Mouse (Mus musculus) frontal cortex, postnatal 25 days (tissue): ENCODE data around the gene Crabp2.

ENCODE experiments used
- DNase-seq, 2 experiments: peaks; one replicate each; pipeline ENCODE4 v3.0.0; 2022; ENCODE audit warnings: low spot score in 2 of 2

The Crabp2 gene

DNA sequence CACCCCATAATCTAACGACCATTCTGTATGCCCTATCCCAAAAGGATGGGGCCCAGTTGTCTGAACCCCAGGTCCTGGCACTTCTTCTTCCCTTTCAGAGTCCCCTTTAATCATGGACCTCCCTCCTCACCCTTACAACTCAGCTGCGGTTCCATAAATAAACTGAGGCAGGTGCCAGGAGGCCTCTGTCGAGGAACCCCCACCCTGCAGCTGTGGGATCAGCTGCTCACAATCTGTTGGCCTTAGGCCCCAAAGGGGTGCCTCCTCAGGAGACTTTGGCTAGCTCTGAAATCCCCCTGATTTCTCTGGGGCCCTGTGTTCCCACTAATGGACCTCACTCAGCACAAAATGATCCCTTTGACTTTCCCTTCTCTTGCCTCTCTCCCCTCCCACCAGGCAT lies 35.6 kb downstream of the Crabp2 start:
- no peak for DNase-seq

DNA sequence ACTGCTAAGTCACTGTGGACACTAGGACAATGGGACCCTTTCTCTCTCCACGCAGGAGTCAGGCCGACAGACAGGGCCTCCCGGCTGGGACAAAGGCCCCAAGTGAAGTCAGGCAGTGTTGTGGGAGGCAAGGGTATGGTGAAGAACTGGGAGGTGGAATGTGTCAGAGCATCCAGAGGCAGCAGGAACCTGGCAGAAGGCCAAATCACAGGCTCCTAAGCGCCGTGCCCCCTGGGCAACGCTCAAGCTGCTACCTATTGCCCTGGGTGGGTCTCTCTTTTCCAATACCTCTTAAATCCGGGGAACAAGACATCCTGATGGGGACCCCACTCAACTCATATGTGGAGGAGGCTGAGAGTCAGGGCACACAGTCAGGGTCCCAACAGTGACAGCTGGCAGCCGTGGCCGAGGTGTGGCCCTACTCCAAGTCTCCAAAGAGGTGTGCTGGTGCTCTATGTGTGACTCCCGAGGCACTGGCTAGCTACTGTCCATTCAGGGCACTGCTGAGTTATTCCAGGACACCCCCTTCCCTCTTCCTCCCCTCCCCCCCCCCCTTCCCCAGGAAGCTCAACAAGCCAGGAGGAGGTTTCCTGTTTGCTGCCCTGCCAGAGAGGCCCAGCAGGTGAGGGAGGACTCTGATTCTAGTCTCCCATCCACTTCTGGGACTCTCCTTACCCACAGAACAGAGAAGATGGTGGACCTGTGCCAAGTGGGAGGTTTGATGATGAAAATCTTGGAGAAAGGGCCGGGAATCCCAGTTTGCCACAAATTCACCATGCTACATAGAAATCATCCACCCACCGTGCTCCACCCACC lies 37.2 kb downstream of the Crabp2 start:
- DNase-seq: no peak

DNA sequence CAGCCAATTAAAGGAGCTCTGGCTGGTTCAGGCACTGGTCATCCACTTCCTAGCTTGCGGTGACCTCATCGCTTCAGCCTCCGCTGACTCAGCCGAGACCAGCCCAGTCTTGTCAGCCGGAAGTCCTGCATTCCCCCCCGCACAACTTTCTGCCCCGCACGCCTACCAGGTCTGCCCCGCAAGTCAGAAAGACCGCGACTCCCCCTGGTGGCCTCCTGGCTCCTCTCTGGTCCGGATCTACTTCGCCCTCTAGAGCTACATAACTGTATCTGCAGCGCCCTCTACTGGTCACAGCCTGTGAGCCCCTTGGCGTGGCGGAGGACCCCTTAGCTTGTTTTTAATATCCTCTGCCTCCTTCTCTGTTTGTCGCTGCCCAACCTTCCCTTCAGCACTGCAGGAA lies 38.4 kb downstream of the Crabp2 start:
- peak; percentile 91 to 92 for DNase-seq

DNA sequence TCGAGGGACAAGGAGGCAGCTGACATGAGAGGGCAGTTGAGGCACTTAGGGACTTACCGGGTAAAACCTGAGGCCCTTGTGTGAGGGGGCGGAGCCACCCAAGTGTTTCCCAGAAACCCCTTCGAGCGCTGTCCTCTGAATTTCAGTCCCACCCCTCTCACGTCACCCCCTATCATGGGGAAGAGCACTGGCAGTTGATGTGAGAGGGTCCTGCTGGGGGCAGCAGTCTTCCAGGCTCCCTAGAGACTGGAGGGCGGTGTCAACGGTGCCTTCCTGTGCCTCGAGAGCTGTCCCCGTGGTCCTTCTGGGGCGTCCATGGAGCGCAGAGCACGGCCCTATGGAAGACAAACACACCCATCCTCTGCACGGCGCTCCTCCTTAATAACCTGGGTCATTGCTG lies 39.2 kb downstream of the Crabp2 start:
- no peak for DNase-seq

DNA sequence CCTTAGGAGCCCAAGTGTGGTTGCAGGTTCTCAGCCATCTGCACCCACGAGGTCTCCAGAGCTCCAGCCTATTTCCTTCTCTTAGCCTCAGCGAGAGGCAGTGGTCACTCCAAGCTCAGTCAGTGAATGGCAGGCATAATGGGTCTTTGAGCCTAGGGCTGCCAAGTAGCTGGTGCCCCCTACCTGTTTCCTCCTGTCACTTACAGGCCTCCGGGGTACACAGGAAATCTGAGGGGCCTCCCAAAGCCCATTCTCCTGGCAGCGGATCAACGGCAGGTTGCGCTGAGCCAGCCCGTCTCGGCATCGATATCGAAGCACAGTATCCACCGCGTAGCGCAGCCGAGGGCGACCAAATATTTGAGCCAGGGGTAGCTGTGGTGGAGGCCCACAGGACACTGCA lies 39.6 kb downstream of the Crabp2 start:
- DNase-seq: no peak

DNA sequence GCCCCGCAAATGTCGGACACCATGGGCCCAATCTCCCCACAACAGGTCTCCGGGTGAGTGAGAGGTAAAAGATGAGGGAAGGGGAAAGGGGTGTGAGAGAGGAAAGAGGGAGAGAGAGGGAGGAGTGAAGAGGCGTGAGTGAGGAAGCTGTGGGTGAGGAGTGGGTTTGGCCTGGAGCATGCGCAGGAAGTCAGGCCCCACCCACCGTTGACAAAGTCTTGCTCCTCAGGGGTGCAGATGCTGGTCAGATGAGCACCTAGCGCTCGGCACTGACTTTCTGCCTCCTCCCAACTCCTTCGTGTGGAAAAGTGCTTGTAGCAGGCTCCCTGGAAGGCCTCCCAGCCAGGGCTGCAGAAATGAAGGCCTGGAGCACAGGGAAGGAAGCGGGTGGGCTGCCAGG lies 41.5 kb downstream of the Crabp2 start:
- DNase-seq: no peak

DNA sequence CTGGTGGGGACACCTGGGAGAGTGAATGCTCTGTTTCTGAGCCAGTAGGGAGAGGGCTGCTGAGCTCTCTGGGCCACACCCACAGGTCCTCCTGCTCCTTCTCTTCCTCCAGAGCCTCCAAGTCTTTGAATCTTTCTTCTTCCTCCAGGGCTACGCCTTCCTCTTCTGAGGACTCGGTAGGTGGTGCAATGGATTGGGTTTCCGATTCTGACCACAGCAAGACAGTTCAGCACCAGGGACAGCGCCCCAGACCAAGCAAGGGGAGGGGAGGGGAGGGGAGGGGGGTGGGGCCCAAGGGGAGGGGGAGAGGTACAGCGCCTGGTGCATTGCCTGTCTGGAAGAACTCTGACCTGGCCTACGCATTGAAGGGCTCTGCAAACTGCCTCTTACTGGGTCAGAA lies 45.0 kb downstream of the Crabp2 start:
- no peak for DNase-seq

DNA sequence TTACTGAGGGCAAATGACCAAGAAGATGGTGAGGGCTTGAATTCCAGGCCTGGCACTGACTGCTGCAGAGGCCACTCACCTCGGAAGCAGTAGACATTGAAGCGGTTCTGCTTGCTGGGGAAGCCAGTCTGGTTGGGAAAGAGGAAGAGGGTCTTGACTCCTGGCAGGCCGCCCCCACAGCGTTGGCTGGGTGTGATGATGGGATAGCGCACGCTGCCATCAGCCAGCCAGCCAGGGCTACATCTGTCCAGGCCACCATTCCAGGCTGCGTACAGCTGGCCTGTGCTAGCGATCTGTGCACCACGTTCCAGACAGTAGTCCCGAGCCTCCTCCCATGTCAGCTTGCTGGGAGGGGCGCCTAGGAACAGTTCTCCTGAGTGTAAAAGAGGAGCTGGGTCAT lies 46.9 kb downstream of the Crabp2 start:
- DNase-seq: no peak

DNA sequence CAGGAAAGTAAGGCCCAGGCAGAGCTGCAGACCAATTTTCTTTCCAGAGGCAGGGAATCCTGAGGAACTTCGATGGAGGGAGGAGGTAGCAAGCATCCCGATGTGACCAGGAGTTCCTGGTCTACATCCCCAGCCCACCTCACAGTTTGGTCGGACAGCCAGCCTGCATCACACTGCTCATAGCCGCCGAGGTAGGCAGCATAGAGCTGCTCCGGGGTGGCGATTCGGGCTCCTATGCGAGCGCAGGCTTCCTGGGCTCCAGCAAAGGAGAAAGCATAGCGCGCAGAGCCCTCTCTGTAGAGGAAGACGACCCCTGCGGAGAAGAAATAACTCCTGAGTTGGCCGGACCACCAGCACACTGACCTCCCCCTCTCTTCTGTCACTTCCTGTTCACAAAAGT lies 47.9 kb downstream of the Crabp2 start:
- no peak for DNase-seq

DNA sequence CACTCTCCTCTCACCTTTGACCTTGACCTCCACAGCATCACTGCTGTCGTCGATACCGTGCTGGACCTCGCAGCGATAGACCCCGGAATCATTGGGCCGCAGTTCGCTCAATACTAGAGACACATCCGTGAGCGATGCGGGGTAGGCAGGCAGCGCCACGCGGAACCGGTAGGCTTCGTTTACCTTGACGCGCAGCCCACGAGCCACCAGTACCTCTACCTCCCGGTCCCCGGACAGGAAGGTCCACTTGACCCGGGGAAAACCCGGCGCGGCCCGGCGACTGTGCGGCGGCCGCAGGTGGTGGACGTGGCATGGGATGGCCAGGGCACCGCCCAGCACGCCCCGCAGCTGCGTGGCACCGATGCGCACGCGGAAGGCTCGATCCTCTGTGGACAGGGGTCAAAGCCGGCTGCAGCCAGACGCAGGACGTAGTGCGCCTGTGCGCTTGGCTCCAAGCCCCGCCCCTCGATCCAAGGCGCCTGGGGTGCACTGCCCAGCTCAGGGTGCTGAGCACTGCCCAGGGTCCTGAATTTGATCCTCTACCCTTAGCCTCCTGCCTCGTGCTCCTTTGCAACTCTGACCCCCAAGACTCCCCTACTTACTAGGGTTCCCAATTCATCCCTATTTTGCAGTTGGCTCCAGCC lies 48.6 kb downstream of the Crabp2 start:
- no peak for DNase-seq

DNA sequence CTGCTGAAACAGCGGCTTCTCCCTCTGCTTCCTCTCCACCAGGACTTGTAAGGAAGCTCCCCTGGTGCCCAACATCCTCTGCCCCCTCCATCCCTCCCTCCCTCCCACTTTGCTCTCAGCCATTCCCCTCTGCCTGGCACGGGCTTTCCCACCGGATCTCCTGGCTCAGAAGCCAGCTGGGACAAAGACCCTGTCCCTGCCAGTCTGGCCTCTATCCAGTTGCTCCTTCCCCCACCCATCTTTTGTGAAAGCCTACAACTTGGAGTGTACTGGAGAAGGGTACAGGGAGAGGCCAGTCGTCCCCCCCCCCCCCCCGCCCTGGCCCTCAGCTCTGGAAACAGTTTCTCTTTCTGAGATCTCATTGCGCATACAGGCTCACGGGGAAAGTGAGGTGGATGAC lies 50.3 kb downstream of the Crabp2 start:
- no peak for DNase-seq

DNA sequence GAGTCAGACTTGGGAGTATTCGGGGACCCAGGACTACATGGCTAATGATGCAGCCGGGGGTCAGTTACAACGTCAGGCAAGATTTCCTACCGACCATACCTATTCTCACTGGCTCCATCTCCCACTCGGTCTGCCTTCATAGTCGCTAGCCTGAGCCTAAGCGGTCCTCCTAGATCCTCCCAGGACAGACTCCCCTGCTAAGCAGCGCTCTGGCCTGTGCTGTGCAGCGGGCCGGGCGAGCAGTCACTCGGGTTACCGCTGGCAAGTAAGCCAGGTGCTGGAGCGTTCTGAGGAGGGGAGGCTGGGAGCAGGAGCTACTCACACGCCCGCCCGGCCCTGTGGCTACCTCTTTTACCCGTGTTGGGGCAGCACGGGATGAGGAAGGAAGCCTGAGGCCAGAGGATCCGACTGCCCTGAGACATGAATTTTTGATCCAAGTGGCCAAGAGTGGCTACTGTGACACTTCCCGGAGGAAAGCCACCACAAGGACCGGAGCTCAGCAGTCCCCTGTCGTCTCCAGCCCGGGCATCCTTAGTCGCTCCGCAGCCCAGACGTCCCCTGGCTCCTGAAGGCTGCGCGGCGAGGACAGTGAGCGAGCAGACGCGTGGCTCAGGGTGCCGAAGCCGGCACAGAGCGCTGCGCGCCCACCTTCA lies 50.9 kb downstream of the Crabp2 start:
- DNase-seq: no peak

DNA sequence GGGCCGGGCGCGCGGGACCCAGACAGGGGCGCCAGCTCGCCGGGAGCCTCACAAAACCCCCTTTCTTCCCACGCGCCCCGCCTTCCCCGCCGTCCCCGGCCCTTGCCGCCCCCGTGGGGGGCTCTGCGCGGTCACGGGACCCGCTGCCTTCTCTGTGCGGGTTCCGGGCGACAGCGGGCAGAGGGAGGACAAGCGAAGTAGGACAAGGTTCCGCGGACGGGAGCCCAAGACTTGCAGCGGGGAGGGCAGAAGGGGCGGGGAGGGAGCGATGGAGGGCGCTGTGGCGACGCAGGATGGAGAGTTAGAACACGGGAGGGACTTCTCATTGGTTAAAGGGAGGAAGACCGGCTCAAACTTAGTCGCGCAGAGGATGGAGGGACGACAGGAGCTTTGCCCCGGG lies 51.7 kb downstream of the Crabp2 start, which contains the start of gene Bcan:
TSS of gene Bcan (minus strand) at position 50 of the 400 bp plus-strand sequence.
- DNase-seq: no peak

DNA sequence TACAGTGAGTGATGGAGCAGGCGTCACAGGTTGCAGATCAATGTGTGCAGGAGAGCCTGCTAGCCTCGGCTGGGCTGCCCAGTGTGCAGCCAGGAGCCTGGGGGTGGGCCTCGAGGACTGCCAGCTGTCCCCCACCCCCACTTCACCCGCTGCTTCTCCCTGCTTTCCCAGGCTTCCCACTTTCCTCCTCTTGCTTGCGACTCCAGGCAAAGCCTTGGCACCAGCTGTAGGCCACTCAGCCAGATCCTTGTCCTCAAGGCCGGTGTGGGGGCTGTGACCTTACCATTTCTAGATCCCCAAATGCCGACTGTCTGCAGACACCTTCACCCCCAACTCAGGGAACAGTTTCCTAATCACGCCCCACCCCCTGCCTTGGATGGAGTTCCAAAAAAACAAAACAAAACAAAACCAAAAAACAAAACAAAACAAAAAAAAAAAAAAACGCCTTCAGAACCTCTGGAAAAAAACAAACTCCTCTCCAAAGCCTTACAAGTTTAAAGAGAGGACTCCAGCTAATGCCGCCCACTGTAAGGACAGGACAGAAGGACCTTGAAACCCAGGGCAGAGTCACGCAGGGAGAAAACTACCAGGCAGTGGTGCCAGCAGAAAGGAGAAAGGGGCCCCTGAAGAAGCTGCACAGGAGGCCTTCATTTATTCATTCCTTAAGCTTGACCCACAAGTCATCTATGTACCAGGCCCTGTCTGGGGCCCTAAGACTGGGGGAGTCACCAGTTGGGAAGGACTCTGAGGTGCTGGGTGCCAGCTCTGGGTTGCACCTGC lies 52.5 kb downstream of the Crabp2 start:
- no peak for DNase-seq

DNA sequence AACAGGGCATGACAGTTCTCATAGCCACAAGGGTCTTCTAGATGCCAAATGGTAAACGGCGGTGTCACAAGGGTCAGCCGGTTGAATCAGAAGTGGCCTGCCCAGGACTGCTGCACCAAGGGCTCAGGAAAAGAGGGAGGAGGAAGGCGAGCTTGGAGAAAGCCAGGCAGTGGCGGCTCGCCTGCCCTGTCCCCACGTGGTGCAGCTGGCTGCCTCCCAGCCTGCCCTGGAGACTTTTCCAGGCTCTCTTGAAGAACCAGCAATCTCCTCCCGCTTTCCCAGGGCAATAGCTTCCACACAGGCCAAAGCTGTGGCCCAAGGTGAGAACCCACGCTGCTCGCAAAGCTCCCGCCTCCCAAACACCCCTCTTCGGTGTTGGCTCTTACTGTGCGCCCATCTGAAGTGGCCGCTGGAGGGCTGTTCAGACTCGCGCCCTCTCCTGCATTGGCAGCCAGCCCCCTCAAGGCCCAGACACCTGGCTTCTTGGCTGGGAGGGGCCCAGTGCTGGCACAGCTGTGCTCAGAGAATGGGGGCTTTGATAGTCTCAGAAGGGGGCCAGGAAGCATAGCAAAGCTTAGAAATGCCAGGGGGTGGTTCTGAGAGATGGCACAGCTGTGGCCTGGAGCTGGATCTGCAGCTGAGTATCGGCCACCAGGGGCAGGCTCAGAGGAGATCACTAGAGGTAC lies 54.0 kb downstream of the Crabp2 start:
- DNase-seq: no peak
